Mouse (Mus musculus): ENCODE data around the gene Otulinl.

Otulinl gene

DNA sequence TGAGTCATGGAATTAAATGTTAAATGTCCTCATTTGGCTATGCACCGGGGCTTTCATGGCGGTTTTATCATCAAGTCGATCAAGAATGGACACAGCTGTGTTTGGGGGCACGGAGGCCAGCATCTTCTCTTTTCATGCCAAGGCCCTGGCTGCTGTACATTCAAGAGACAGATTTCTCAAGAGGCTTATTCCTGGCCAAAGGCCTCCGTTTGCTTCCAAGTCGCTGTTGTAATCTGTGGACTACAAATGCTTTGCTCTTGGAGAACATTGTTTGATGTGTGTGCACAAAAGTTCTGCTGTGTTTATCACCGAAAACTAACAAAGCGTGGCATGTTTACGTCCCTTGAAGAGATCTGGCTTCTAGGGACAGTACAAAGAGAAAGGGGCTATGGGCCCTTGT lies 29.3 kb upstream of the Otulinl start:
- H3K27me3 ChIP-seq (ENCODE audit: insufficient read depth, low read length) = peaks cover 11% of the 10 kb centered on the region
- no peak for TF ChIP-seq POU5F1 (IDR thresholded peaks at IDR 0.05; ENCODE audit: borderline replicate concordance, low read length)
- no peak for TF ChIP-seq NANOG (IDR thresholded peaks at IDR 0.05; ENCODE audit: borderline replicate concordance, low read length)
- no peak for TF ChIP-seq CTCF (conservative IDR thresholded peaks at IDR 0.05; ENCODE audit: low read length)
- no peaks in the 10 kb centered on the region for H3K9me3 ChIP-seq (ENCODE audit: low read length)
- no peaks in the 10 kb centered on the region for H3K36me3 ChIP-seq (ENCODE audit: insufficient read depth, low read length)
- no peaks in the 10 kb centered on the region for H3K4me1 ChIP-seq (replicated peaks; ENCODE audit: low read depth, low read length)
- H3K4me3 ChIP-seq (replicated peaks; ENCODE audit: low read length) = no peak overlapping the region

DNA sequence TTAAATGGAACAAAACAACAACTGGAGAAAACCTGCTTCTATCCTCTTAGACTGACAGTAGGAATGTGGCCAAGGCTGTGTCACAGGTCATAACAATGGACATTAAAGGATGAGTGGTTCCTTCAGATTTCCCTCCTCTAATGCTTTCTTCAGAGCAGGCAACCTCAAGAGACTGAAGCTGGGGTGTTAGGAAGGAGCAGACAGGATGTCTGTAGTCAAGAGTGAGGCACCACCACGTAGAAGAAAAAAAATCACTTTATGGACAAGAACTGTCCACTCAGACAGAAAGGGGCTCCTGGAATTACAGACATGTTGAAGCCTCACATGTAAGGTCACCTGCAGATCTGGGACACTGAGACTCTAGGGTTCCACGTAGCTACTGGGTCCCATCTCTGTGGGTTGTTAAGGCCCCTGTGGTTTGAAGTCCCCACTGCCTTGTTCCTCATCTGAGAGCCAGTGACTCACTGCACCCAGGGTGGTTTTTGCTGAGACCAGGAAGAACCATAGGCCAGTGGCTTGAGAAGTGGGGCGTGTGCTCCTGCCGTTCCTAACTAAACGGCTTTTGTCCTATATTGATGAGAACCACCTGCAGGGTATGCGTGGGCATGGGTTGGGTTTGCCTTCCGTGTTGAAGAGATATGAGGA lies 27.7 kb upstream of the Otulinl start:
- Histone ChIP-seq H3K4me3 (replicated peaks; ENCODE audit: low read length) (no peak overlapping the region), H3K9me3 (ENCODE audit: low read length) (no peaks in the 10 kb centered on the region), H3K36me3 (ENCODE audit: insufficient read depth, low read length) (no peaks in the 10 kb centered on the region), H3K4me1 (replicated peaks; ENCODE audit: low read depth, low read length) (no peaks in the 10 kb centered on the region), H3K27me3 (ENCODE audit: insufficient read depth, low read length) (peaks cover 14% of the 10 kb centered on the region)
- TF ChIP-seq NANOG (IDR thresholded peaks at IDR 0.05; ENCODE audit: borderline replicate concordance, low read length) (no peak), POU5F1 (IDR thresholded peaks at IDR 0.05; ENCODE audit: borderline replicate concordance, low read length) (no peak), CTCF (conservative IDR thresholded peaks at IDR 0.05; ENCODE audit: low read length) (no peak)

DNA sequence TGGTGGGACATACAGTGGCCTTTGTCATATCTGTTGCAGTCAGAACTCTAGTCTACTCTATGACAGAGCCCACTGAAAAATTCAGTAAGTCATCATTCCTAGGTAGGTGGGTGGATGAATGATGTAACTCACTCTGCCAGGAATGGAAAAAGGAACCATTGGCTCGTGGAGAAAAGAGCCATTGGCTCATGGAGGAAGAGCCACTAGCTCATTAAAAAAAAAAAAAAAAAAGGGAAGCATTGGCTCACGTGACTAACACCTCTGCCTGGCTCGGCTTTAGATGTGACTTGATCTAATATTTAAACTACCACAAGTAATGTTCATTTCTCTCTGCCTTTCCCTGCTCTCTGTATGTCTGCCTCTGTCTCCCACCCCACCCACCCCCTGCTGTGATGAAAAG lies 27.1 kb upstream of the Otulinl start:
- Histone ChIP-seq H3K4me1 (replicated peaks; ENCODE audit: low read depth, low read length) (no peaks in the 10 kb centered on the region), H3K4me3 (replicated peaks; ENCODE audit: low read length) (no peak overlapping the region), H3K36me3 (ENCODE audit: insufficient read depth, low read length) (no peaks in the 10 kb centered on the region), H3K27me3 (ENCODE audit: insufficient read depth, low read length) (peaks cover 14% of the 10 kb centered on the region), H3K9me3 (ENCODE audit: low read length) (no peaks in the 10 kb centered on the region)
- TF ChIP-seq CTCF (conservative IDR thresholded peaks at IDR 0.05; ENCODE audit: low read length) = no peak
- TF ChIP-seq NANOG (IDR thresholded peaks at IDR 0.05; ENCODE audit: borderline replicate concordance, low read length) = no peak
- TF ChIP-seq POU5F1 (IDR thresholded peaks at IDR 0.05; ENCODE audit: borderline replicate concordance, low read length) = no peak

DNA sequence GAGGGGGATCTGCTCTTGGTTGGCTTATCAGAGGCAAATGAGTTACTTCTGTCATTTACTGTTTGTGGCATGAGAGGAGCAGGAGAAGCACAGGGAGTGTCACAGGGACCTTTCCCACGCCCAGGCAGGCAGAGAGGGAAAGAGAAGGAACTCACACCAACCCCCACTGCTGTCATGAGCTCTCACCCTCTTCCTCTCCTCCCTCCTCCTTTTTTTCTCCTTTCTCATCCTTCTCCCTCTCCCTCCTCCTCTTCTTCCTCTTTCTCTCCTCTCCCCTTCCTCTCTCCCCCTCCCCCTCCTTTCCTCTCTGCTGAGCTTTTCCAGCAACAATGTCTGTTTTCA lies 21.6 kb upstream of the Otulinl start:
- H3K9me3 ChIP-seq (ENCODE audit: low read length) = no peaks in the 10 kb centered on the region
- no peaks in the 10 kb centered on the region for H3K36me3 ChIP-seq (ENCODE audit: insufficient read depth, low read length)
- H3K4me3 ChIP-seq (replicated peaks; ENCODE audit: low read length) = no peak overlapping the region
- H3K4me1 ChIP-seq (replicated peaks; ENCODE audit: low read depth, low read length) = no peaks in the 10 kb centered on the region
- no peak for TF ChIP-seq POU5F1 (IDR thresholded peaks at IDR 0.05; ENCODE audit: borderline replicate concordance, low read length)
- TF ChIP-seq NANOG (IDR thresholded peaks at IDR 0.05; ENCODE audit: borderline replicate concordance, low read length) = no peak
- H3K27me3 ChIP-seq (ENCODE audit: insufficient read depth, low read length) = peaks cover 33% of the 10 kb centered on the region

DNA sequence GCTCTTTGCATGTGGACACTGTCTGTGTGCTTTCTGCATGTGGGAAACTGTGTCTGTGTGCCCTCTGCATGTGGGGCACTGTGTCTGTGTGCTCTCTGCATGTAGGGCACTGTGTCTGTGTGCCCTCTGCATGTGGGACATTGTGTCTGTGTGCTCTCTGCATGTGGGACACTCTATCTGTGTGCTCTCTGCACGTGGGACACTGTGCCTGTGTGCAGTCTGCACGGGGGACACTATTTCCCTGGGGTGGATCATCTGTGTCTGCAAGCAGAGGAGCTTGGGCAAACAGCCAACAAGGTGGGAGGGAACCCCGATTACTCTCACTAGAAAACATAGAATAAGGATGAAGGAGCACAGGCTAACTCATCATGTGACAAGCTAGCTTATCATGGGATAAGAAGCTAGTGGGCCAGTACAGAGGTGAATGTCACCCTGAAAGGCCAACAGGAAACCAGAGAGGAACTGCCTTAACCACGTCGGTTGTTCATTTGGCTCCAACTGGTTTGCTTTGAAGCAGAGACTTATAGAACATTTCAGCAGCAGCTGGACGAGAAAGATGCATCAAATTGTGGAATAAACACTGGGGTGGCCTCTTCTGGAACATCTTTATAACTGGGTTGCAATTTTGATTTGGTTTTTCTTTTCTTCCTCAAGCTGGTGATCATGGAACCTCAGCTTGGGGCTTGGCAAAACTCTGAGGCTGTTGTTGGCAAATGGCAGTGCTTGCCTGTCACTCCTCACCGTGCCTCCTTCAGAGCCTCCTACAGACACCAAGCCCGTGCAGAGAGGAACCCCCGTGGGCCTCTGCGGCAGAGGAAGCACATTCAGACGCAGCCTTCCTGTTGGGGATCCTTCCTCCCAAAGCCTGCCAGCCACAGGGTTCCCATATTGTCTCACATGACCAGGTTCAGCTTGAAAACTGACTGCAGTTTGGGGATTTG lies 20.9 kb upstream of the Otulinl start:
- H3K4me3 ChIP-seq (replicated peaks; ENCODE audit: low read length) = no peak overlapping the region
- H3K36me3 ChIP-seq (ENCODE audit: insufficient read depth, low read length) = no peaks in the 10 kb centered on the region
- H3K27me3 ChIP-seq (ENCODE audit: insufficient read depth, low read length) = peaks cover 33% of the 10 kb centered on the region
- H3K9me3 ChIP-seq (ENCODE audit: low read length) = no peaks in the 10 kb centered on the region
- TF ChIP-seq POU5F1 (IDR thresholded peaks at IDR 0.05; ENCODE audit: borderline replicate concordance, low read length) (no peak), CTCF (conservative IDR thresholded peaks at IDR 0.05; ENCODE audit: low read length) (no peak), NANOG (IDR thresholded peaks at IDR 0.05; ENCODE audit: borderline replicate concordance, low read length) (no peak)
- no peaks in the 10 kb centered on the region for H3K4me1 ChIP-seq (replicated peaks; ENCODE audit: low read depth, low read length)

DNA sequence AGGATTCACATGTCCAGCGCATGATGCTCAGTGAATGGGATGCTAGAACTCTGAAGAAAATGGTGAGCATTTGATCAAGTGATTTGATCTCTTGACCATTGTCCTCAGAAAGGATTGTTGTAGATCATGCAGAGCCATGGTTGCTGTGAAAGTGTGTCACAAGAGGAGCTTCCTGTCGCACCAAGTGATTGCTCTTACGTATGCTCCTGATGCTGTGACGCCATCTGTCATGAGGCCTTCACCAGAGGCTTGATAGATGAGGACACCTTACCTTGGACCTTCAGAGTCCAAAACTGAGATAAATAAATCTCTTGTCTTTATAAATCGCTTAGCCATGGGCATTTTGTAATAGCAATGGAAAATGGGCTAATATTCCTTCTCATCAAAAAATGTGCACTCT lies 16.3 kb upstream of the Otulinl start:
- H3K4me3 ChIP-seq (replicated peaks; ENCODE audit: low read length) = no peak overlapping the region
- peaks cover 11% of the 10 kb centered on the region for H3K27me3 ChIP-seq (ENCODE audit: insufficient read depth, low read length)
- H3K36me3 ChIP-seq (ENCODE audit: insufficient read depth, low read length) = no peaks in the 10 kb centered on the region
- TF ChIP-seq POU5F1 (IDR thresholded peaks at IDR 0.05; ENCODE audit: borderline replicate concordance, low read length) (no peak), NANOG (IDR thresholded peaks at IDR 0.05; ENCODE audit: borderline replicate concordance, low read length) (no peak), CTCF (conservative IDR thresholded peaks at IDR 0.05; ENCODE audit: low read length) (no peak)
- no peaks in the 10 kb centered on the region for H3K9me3 ChIP-seq (ENCODE audit: low read length)
- H3K4me1 ChIP-seq (replicated peaks; ENCODE audit: low read depth, low read length) = no peaks in the 10 kb centered on the region

DNA sequence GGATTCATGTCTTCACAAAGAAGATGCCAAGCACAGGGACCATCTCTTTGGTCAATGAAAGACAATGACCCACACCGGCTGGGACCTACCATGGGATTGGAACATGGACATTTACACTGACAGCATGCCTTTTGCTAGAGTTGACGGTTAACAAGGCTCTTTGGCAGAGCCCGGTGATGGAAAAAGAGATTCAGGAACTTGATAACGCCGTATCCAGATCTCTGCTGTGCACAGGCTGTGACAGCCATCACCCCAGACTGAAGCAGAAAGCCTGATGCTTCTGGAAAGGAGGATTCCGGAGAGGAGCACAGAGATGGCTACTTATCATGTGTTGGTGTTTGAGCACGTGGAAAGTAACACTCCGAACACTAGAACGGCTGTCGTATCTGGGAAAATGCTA lies 11.9 kb upstream of the Otulinl start:
- H3K36me3 ChIP-seq (ENCODE audit: insufficient read depth, low read length) = no peaks in the 10 kb centered on the region
- no peak for TF ChIP-seq CTCF (conservative IDR thresholded peaks at IDR 0.05; ENCODE audit: low read length)
- no peak for TF ChIP-seq POU5F1 (IDR thresholded peaks at IDR 0.05; ENCODE audit: borderline replicate concordance, low read length)
- TF ChIP-seq NANOG (IDR thresholded peaks at IDR 0.05; ENCODE audit: borderline replicate concordance, low read length) = no peak
- no peaks in the 10 kb centered on the region for H3K9me3 ChIP-seq (ENCODE audit: low read length)
- H3K27me3 ChIP-seq (ENCODE audit: insufficient read depth, low read length) = no peaks in the 10 kb centered on the region; the same call in 1 of the 2 replicates
- H3K4me1 ChIP-seq (replicated peaks; ENCODE audit: low read depth, low read length) = no peaks in the 10 kb centered on the region
- no peak overlapping the region for H3K4me3 ChIP-seq (replicated peaks; ENCODE audit: low read length)

DNA sequence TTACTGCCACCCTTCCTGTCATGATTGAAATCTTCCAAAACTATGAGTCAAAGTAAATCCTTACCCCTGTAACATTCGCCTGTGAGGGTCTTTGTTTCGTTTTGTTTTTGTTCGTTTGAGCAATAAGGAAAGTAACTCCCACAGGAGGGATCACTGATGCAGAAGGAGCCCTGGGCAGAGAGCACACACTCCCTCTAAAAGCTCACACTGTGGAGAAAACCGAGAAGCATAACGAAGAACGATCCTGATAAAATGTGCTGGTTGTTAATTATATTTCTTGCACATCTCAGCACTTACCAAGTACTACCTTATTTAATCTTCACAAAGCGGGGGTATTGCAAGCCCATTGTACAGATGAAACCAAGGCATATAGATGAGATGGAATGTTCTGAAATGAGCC lies 10.8 kb upstream of the Otulinl start:
- Histone ChIP-seq H3K27me3 (ENCODE audit: insufficient read depth, low read length) (no peaks in the 10 kb centered on the region; the same call in 1 of the 2 replicates), H3K36me3 (ENCODE audit: insufficient read depth, low read length) (no peaks in the 10 kb centered on the region), H3K9me3 (ENCODE audit: low read length) (no peaks in the 10 kb centered on the region), H3K4me1 (replicated peaks; ENCODE audit: low read depth, low read length) (no peaks in the 10 kb centered on the region), H3K4me3 (replicated peaks; ENCODE audit: low read length) (no peak overlapping the region)
- TF ChIP-seq NANOG (IDR thresholded peaks at IDR 0.05; ENCODE audit: borderline replicate concordance, low read length) (no peak), POU5F1 (IDR thresholded peaks at IDR 0.05; ENCODE audit: borderline replicate concordance, low read length) (no peak), CTCF (conservative IDR thresholded peaks at IDR 0.05; ENCODE audit: low read length) (no peak)

Data from E14TG2a.4 (cell line).